Mouse (Mus musculus) liver, adult (tissue): Measurements from ENCODE around the gene Slc35e2.

ENCODE experiments used
- GATA4 ChIP-seq: IDR thresholded peaks from 2 replicates; pipeline ENCODE4 v1.6.1; 2014; ENCODE audit warnings: mild to moderate bottlenecking, low read length; ENCODE audit not compliant: insufficient replicate concordance

Gene Slc35e2

DNA sequence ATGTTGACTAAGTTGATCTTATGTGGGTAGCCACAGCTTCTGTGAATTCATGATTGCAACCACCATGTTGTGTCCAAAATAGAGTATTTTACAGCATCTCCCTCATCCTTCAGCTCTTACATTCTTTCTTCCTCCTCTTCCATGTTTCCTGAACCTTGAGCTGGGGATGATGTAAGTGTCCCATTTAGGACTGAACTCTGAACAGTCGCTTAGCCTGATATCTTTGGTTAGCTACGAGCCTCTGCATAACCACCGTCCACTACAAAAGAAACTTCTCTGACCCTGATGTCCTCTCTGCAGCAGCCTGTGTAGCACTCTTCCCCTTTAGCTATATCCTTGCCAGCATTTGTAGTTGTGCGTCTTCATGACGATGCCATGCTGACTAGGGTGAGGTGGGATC is 44.5 kb downstream of the Slc35e2 start:
- TF ChIP-seq GATA4 = no peak

- TF ChIP-seq GATA4 = no peak
These were observed 48.1 kb downstream of the Slc35e2 start for GRCm38 (mm10) chr4:155649355-155649754.

DNA sequence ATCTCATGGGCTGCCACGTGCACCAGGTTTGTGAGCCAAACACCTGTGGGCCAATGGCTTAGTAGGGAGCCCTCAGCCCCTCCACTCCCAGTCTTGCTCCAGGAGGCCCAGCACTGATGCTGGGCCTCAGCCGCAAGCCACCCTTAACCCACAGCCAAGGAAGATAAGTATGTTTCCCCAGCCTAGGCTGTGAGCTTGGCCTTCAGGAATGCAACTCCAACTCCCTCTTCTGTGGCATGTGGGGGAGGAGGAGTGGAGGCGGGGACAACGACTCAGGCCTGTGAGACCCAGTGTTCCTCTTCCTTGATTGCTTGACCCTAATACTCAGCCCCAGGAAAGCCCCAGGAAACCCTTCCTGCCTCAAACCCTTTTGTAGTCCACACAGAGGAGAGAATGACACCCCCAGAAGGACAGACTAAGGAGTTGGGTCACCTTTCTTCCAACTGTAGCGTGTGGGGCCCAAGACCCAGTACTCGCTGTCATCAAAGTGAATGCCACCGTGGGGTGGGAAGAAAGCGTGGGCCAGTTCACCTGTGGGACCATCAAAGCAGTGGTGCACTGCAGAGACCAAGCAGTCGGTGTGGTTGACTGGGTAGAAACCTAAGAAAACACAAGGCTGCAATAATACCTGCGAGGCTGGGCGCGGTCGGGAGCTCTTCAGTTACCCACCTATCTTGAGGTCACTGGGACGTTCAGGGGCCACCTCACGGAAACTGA is 50.5 kb downstream of the Slc35e2 start:
- no peak for TF ChIP-seq GATA4

DNA sequence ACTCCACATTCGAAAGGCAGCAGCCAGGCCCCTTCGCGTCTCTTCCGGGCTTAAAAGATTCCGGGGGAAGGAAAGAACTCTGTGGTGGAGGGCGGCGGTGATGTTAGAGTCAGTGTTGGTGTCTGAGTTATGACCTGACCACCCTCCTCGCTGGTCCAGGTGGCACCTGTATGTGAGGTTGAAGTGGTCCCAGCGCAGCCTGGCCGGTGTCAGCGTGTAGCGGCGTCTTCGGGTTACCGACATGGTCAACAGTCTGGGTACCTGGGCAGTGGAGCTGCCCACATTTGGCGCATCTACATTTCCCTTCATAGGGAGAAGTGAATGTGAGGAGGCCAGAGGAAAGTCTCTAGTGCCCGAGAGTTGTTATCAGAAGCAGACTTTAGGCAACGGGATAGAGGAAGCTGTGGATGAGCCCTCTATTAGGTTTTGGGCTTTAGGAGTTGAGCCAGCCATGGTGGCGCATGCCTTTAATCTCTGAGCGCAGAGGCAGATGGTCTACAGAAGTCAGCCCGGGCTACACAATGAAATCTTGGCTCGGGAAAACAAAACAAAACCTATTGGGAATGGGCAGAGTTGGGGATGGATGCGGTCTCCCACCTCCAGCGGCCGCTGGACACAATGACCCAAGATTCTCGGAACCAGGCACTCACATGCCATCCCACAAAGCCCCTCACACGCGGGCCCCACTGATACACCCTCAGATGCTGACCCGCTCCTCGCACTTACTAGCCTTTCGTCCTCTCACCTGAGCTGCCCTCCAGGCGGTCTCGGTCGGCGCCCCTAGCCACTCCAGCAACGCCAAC is 51.3 kb downstream of the Slc35e2 start:
- no peak for TF ChIP-seq GATA4

GRCm38 (mm10) chr4:155653086-155653450 is 51.9 kb downstream of the Slc35e2 start, which contains the start of gene Mmp23:
Gene Mmp23, minus strand, starts transcription at chr4:155653384.
- TF ChIP-seq GATA4 = no peak

DNA sequence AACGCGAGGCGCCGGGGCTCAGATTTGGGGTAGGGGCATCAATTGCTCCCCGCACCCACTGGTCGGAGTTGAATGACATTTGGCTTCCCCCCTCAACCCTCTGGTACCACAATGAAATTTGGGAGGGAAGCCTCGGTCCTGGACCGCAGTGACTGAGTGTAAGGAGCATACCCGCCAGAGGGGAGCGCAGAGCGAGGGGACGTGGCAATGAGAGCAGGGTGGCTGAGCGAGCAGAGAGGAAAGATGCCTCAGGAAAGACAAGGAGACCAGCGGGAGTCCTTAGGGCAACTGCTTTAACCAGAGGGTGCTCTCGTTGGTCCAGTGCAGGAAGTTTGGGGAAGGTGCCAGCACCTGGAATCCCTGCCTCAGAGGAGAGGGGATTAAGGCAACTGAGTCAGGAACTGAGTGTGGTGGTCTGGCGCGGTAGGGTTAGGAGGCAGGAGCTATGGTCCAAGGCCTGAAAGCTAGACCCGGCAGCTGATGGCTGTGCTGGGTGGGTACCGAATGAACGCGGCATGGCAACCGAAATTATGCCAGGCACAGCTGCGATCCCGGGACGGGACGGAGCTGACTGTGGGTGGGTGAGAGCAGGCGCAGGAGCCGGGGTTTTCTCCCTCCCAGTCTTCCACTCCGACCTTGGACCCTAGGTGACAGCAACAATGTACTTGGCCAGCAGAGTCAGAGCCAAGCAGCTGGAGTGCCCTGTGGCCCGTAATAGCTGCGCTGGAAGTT is 52.4 kb downstream of the Slc35e2 start:
- no peak for TF ChIP-seq GATA4

- TF ChIP-seq GATA4 = no peak
These were observed 52.9 kb downstream of the Slc35e2 start for GRCm38 (mm10) chr4:155654183-155654455.

DNA sequence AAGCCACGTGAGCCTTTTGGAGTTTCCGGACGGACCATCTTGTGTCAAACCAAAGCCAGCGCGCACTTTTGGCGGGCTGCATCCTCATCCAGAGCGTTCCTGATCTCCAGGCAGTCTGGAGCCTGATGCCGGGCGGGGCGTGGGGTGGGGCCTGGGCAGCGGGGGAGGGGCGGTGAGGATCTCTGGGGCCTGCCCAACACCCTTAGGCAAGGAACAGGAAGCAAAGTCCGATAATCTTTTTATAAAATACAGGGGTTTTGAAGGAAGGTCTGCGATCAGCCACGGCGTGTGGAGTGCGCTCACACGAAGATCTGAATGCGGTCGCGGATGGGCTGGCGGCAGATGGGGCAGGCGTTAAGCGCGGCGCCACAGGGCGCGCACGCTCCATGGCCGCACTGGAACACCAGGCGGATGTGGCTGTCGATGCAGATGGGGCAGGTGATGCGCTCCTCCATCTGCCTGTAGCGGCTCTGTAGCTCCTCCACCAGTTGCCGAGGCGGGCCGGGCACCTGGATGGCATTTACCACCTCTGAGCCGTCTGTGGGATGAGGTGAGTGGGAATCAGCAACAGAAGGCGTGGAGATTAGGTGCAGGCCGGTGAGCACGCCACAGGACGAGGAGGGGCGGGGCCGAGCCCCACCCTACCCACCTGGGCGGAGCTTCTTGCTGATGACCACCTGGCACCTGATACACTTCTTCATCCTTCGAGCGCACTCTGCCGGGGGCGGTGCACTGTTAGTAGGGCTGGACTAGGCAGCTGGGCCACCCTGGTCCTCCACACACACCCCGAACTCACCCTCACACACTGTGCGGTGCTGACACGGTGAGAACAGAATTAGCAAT is 53.5 kb downstream of the Slc35e2 start:
- no peak for TF ChIP-seq GATA4

GRCm38 (mm10) chr4:155656214-155656751 is 55.1 kb downstream of the Slc35e2 start:
- TF ChIP-seq GATA4 = no peak

- no peak for TF ChIP-seq GATA4
These were observed 57.7 kb downstream of the Slc35e2 start for GRCm38 (mm10) chr4:155658961-155659360.

GRCm38 (mm10) chr4:155660641-155661040 is 59.4 kb downstream of the Slc35e2 start:
- TF ChIP-seq GATA4 = no peak

- TF ChIP-seq GATA4 = no peak
These were observed 65.7 kb downstream of the Slc35e2 start for GRCm38 (mm10) chr4:155666903-155667302.

DNA sequence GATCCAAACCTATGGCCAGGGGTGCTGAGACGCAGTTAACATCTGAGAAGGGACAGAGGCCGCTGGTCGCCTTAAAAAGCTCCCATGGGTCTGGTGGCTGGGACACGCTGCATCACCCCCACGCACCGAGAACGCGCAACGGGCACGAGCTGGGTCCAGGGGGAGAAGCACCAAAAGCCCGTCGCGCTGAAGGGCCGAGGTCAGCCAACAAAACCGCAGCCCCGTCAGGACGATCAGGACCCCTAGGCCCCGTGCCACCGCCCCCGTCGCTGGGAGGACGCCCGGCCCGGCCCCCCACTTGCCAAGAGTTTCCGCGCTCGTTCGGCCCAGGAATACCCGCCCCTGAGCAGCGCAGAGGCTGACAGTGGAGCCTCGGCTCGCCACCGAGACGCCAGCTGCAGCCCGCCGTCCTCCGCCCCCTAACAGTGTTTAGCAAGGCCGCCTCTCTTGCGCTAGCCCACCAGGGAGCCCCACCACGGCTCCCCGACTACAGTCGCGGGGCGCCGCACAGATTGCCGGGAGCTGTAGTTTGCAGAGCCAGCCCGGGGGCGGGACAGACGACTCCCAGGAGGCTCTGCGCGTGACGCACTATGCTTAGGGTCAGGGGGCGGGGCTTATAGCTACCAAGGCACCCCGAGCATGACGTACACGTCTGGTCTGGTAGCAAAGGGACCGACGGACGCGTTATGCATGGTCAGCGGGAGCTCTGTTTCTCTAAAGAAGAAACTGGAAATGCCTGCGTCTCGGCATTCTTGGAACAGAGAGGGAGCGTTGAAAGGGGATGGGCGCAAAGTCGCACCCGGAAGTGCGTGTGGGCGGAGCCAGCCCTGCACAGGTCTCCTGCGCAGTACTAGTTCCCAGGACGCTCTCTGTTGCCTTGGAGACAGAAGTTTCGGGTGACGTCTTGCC is 67.7 kb downstream of the Slc35e2 start, which contains the start of gene Mib2:
Gene Mib2 (minus strand): TSS at position 510 of the 909 bp plus-strand sequence.
- TF ChIP-seq GATA4 = no peak

GRCm38 (mm10) chr4:155669598-155670075 is 68.4 kb downstream of the Slc35e2 start:
- no peak for TF ChIP-seq GATA4
